Comparison of ENCODE assay signal across 8 mouse cellular contexts in the genomic region with DNA sequence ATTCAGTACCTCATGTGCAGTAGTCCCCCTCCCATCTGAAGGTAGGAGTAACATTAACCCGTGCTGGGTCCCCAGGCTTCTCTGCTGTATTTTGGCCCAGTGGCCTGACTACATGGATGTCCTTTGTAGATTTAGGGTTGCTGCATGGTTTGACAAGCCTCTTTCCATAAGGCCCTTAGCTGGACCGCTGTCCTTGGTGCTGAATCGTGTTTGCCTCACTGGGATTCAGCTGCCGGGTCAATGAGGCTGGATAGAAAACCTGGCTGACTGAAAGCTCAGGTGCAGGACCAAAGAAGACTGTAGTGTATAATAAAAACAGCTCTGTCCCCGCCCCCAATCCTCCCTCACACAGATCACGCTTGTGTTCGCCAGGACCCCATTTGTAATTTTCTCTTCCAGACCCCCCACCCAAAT. TPM values are rescaled to one million over a fixed set of nuclear protein-coding genes. Genes with fewer than 3 reads are reported as not detected.
DNase-seq lines count a peak whose midpoint lies in the region; ATAC-seq and TF ChIP-seq lines count a peak whose summit lies in the region.

No protein-coding gene starts in this region.

- H3K4me1 ChIP-seq in heart, postnatal 0 days (ENCODE audit: control insufficient read depth, insufficient read depth) = no peaks in the 10 kb centered on the region

- 0% methylated on average over 7 of the region's 7 CpGs for WGBS in heart, postnatal 0 days

- no peak for ATAC-seq in heart, postnatal 0 days (ENCODE audit: insufficient read depth, low read depth)

- TF ChIP-seq EP300 in heart, postnatal 0 days (IDR thresholded peaks at IDR 0.05; ENCODE audit: low read depth) = no peak

- H3K4me3 ChIP-seq in heart, postnatal 0 days (ENCODE audit: low read depth, low read length) = no peak overlapping the region

- no peaks in the 10 kb centered on the region for H3K27me3 ChIP-seq in heart, postnatal 0 days (ENCODE audit: control insufficient read depth, insufficient read depth, low read length)

- H3K9ac ChIP-seq in heart, postnatal 0 days (replicated peaks; ENCODE audit: low read depth, low read length) = no peak overlapping the region

- no peak overlapping the region for H3K4me2 ChIP-seq in heart, postnatal 0 days (ENCODE audit: low read depth, low read length)

- peak; percentile 15 to 57 for DNase-seq in urinary bladder, adult 18-20 months (ENCODE audit: low spot score in 2 of 2)
- DNase-seq in urinary bladder, adult 2 months (ENCODE audit: low spot score) = no peak
- DNase-seq in embryo, embryonic 10 days (ENCODE audit: low spot score) = peak; percentile 97
- DNase-seq in heart, postnatal 0 days (ENCODE audit: low spot score) = peak; percentile 57
- DNase-seq in kidney, postnatal 14 days = peak; percentile 74
- DNase-seq in lung, postnatal 4 days = peak; percentile 20 to 32
- DNase-seq in right cerebral cortex, postnatal 25 days = peak; percentile 33
- no peak for DNase-seq in T-cell, adult 2 months (ENCODE audit: low spot score)

- H3K9me3 ChIP-seq in heart, postnatal 0 days (replicated peaks; ENCODE audit: control insufficient read depth, low read length) = no peaks in the 10 kb centered on the region

- no peak overlapping the region for H3K27ac ChIP-seq in heart, postnatal 0 days (ENCODE audit: low read depth)

- TF ChIP-seq CTCF in heart, postnatal 0 days (IDR thresholded peaks at IDR 0.05; ENCODE audit: low read depth) = no peak

- H3K36me3 ChIP-seq in heart, postnatal 0 days (replicated peaks; ENCODE audit: control insufficient read depth, insufficient read depth, low read length) = no peaks in the 10 kb centered on the region

RNA-seq across cellular contexts. Expression of a gene that starts 1.2 kb away (rescaled TPM):
- 0.06 TPM in 1 of 2 replicates, not detected in the other for polyA plus RNA-seq in urinary bladder, adult 2 months (2012; rRNA removed)
- not detected in 2 replicates for total RNA-seq in heart, postnatal 0 days (2014; rRNA removed; ENCODE audit: low replicate concordance)
- polyA plus RNA-seq in heart, postnatal 0 days (2015; fragmentation: Nextera tagmentation; extraction: Ambion mirVana) = not detected in 2 replicates

Comparison
In these comparisons a context has a peak if more than half of its experiments do, and no peak if none do; other contexts are left out.
1. DNase-seq: peak in urinary bladder, adult 18-20 months (2 of 2), embryo, embryonic 10 days (single experiment), heart, postnatal 0 days (single experiment), kidney, postnatal 14 days (single experiment), lung, postnatal 4 days (2 of 2) and right cerebral cortex, postnatal 25 days (single experiment); none in urinary bladder, adult 2 months (single experiment) and T-cell, adult 2 months (single experiment).